Comparison of ENCODE assay signal across 1 mouse cellular context in genomic region chr13:43865036-43865435, GRCm38 (mm10).
TF ChIP-seq lines count a peak whose summit lies in the region.

No protein-coding gene starts in this region.

TF ChIP-seq in CH12.LX, 34 proteins besides CTCF, POLR2A, EP300 and RAD21 (continued from another document):
- TF ChIP-seq MAFK (IDR thresholded peaks at IDR 0.05; ENCODE audit: insufficient replicate concordance, low read length) (no peak), MAZ (IDR thresholded peaks at IDR 0.05; ENCODE audit: low read depth, low read length) (no peak)
TF ChIP-seq in CH12.LX: peak in this region for 0.
